Mouse (Mus musculus) lung, postnatal 0 days (tissue): Measurements from ENCODE around the gene Lypd3. TPM values are rescaled to one million over a fixed set of nuclear protein-coding genes. Genes with fewer than 3 reads are reported as not detected.

Experiments
- ATAC-seq: fragments of 200-750 bp; cut with Nextera tagmentation; 2 replicates; pipeline ENCODE4 v1.8.0; 2017; ENCODE audit warnings: moderate library complexity
- DNase-seq: peaks from one replicate; pipeline ENCODE4 v3.0.0-alpha.2; 2016; ENCODE audit warnings: low spot score
- H3K27ac ChIP-seq: fragments of 300-500 bp; sonication (generic); 2 replicates; pipeline ENCODE4 v1.5.1; 2014; ENCODE audit warnings: antibody characterized with exemption, mild to moderate bottlenecking, low read length, mixed read lengths
- H3K27me3 ChIP-seq: fragments of 300-500 bp; sonication (generic); replicated peaks from 2 replicates; pipeline ENCODE4 v1.6.1; 2014; ENCODE audit warnings: low read length, mixed read lengths; ENCODE audit not compliant: insufficient read depth
- H3K36me3 ChIP-seq: fragments of 300-500 bp; sonication (generic); 2 replicates; pipeline ENCODE4 v1.6.1; 2014; ENCODE audit warnings: low read length, mixed read lengths; ENCODE audit not compliant: insufficient read depth
- H3K4me1 ChIP-seq: fragments of 300-500 bp; sonication (generic); 2 replicates; pipeline ENCODE4 v1.6.1; 2014; ENCODE audit warnings: antibody characterized with exemption, low read depth, low read length, mixed read lengths; ENCODE audit not compliant: insufficient read depth
- H3K4me2 ChIP-seq: fragments of 300-500 bp; sonication (generic); replicated peaks from 2 replicates; pipeline ENCODE4 v1.6.1; 2014; ENCODE audit warnings: low read depth, mild to moderate bottlenecking, low read length, moderate library complexity, mixed read lengths
- H3K4me3 ChIP-seq: fragments of 300-500 bp; sonication (generic); 2 replicates; pipeline ENCODE4 v1.5.1; 2014; ENCODE audit warnings: low read depth, low read length
- H3K9ac ChIP-seq: fragments of 300-500 bp; sonication (generic); replicated peaks from 2 replicates; pipeline ENCODE4 v1.6.1; 2014; ENCODE audit warnings: low read depth, mild to moderate bottlenecking
- H3K9me3 ChIP-seq: fragments of 300-500 bp; sonication (generic); 2 replicates; pipeline ENCODE4 v1.6.1; 2016; ENCODE audit warnings: low read length, mixed read lengths
- CTCF ChIP-seq: IDR thresholded peaks from 2 replicates; pipeline ENCODE4 v1.5.1; 2016; ENCODE audit warnings: antibody characterized with exemption, mild to moderate bottlenecking
- EP300 ChIP-seq: IDR thresholded peaks from 2 replicates; pipeline ENCODE4 v1.6.1; 2016; ENCODE audit warnings: antibody characterized with exemption, mild to moderate bottlenecking, control low read depth
- WGBS: fragments of 180-500 bp; shearing (Covaris S2); extraction: QIAGEN DNeasy Blood & Tissue Kit; methylation state at CpG from one replicate; pipeline ENCODE4 v1.1.7; 2014; 5-methylcytosine and 5-hydroxymethylcytosine counted together
- polyA plus RNA-seq: library from polyadenylated mRNA; unstranded; fragments of >200 nt; fragmentation: Nextera tagmentation; extraction: Ambion mirVana; gene quantifications from 2 replicates; pipeline ENCODE4 v1.2.1, GENCODE M21; 2015

The Lypd3 gene
- polyA plus RNA-seq, 1 experiment from 2014 or later: not detected

- DNase-seq (no peak), ATAC-seq (no peak)
- Histone ChIP-seq H3K4me1 (no peaks in the 10 kb centered on the region), H3K27me3 (no peaks in the 10 kb centered on the region), H3K9ac (no peak overlapping the region), H3K4me2 (no peak overlapping the region), H3K36me3 (no peaks in the 10 kb centered on the region), H3K27ac (no peak overlapping the region), H3K9me3 (no peaks in the 10 kb centered on the region), H3K4me3 (no peak overlapping the region)
- no peak for TF ChIP-seq CTCF
- WGBS: 66% methylated on average over 7 of the region's 7 CpGs
Measured at GRCm38 (mm10) chr7:24644996-24645395, 8.6 kb downstream of the Lypd3 start.

GRCm38 (mm10) chr7:24646486-24646885, 10.1 kb downstream of the Lypd3 start:
- H3K9ac ChIP-seq: no peak overlapping the region
- no peak for ATAC-seq
- no peak for DNase-seq
- no peaks in the 10 kb centered on the region for H3K36me3 ChIP-seq
- H3K27ac ChIP-seq: no peak overlapping the region
- no peak for TF ChIP-seq EP300
- no peak for TF ChIP-seq CTCF
- no peak overlapping the region for H3K4me3 ChIP-seq
- no peaks in the 10 kb centered on the region for H3K4me1 ChIP-seq
- no peak overlapping the region for H3K4me2 ChIP-seq
- H3K27me3 ChIP-seq: no peaks in the 10 kb centered on the region
- H3K9me3 ChIP-seq: no peaks in the 10 kb centered on the region
- WGBS: 63% methylated on average over 7 of the region's 7 CpGs

DNA sequence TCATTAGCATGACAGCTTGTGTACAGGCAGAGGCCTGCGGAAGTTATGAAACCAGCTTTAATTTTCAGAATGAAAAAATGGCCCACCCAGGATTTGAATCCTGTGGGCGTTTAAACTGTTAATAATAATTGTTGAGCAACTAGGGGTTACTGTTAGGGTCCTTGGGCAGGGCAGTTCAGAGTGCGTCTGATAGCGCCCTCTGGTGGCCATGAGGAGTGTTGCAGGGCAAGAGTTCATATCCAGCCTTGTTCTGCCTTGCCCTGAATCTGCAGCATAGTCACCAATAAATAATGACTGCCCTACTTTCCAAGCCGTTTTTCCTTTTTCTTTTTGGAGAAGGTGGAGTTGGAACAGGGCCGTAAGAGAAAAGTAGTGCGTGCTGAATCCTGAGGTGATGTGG, 17.3 kb downstream of the Lypd3 start:
- 21% methylated on average over 7 of the region's 7 CpGs for WGBS
- H3K9me3 ChIP-seq: no peaks in the 10 kb centered on the region
- no peaks in the 10 kb centered on the region for H3K4me1 ChIP-seq
- H3K27ac ChIP-seq: no peak overlapping the region
- no peak for ATAC-seq
- no peak overlapping the region for H3K9ac ChIP-seq
- no peak overlapping the region for H3K4me3 ChIP-seq
- no peak overlapping the region for H3K4me2 ChIP-seq
- H3K27me3 ChIP-seq: no peaks in the 10 kb centered on the region
- no peaks in the 10 kb centered on the region for H3K36me3 ChIP-seq
- peak; percentile 68 for DNase-seq
- TF ChIP-seq EP300 (no peak), CTCF (peak; percentile 91)

- no peak overlapping the region for H3K9ac ChIP-seq
- H3K27ac ChIP-seq: no peak overlapping the region
- WGBS: 29% methylated on average over 12 of the region's 12 CpGs
- no peak overlapping the region for H3K4me2 ChIP-seq
- no peaks in the 10 kb centered on the region for H3K9me3 ChIP-seq
- H3K4me3 ChIP-seq: no peak overlapping the region
- TF ChIP-seq EP300 (no peak), CTCF (no peak)
- no peaks in the 10 kb centered on the region for H3K36me3 ChIP-seq
- no peaks in the 10 kb centered on the region for H3K4me1 ChIP-seq
- no peaks in the 10 kb centered on the region for H3K27me3 ChIP-seq
- ATAC-seq (no peak), DNase-seq (no peak)
Measured at GRCm38 (mm10) chr7:24659737-24660357, 23.5 kb downstream of the Lypd3 start.

DNA sequence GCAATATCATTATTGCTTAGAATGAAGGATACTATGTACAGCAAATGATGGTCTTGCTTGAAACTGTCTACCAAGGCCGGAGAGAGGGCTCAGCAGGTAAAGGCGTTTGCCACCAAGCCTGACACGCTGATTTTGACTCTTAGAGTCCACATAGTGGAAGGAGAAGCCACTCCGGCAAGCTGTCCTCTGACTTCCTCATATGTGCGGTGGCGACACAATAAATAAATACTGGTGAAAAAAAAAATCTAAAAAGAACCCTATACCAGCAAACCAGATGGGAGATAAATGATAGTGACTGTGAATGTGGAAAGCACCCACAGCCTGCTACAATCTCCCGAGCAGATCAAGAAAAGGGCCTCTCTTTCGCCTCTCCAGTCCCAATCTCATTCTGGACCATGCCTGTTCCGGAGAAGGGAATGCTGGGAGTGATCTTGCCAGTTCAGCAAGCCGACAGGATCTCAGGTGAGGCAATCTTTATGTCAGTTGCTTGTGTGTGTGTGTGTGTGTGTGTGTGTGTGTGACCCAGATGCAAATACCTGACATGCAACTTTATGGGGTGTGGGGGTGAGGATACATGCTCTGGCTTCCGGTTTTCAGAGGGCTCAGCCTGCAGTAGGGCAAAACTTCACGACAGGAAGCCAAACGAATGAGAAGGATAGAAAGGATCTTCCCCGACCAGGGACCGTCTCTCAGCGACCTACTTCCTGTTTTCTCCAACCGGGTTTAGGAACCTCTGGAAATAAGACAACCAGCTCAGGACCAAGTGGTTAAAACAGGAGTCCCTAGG, 25.0 kb downstream of the Lypd3 start:
- DNase-seq: no peak
- ATAC-seq: no peak

GRCm38 (mm10) chr7:24662575-24662974, 26.2 kb downstream of the Lypd3 start:
- H3K4me1 ChIP-seq: no peaks in the 10 kb centered on the region
- no peaks in the 10 kb centered on the region for H3K9me3 ChIP-seq
- no peaks in the 10 kb centered on the region for H3K27me3 ChIP-seq
- no peak overlapping the region for H3K4me3 ChIP-seq
- H3K4me2 ChIP-seq: no peak overlapping the region
- DNase-seq (peak; percentile 73), ATAC-seq (peak; percentile 19; the same call in 1 of the 2 replicates)
- no peaks in the 10 kb centered on the region for H3K36me3 ChIP-seq
- H3K9ac ChIP-seq: no peak overlapping the region
- peak; percentile 96 for TF ChIP-seq CTCF
- TF ChIP-seq EP300: no peak
- 16% methylated on average over 8 of the region's 8 CpGs for WGBS
- no peak overlapping the region for H3K27ac ChIP-seq

More for the DNA sequence above, 25.0 kb downstream of the Lypd3 start:
- no peak overlapping the region for H3K9ac ChIP-seq
- no peaks in the 10 kb centered on the region for H3K27me3 ChIP-seq
- no peaks in the 10 kb centered on the region for H3K36me3 ChIP-seq
- no peak overlapping the region for H3K27ac ChIP-seq
- no peaks in the 10 kb centered on the region for H3K4me1 ChIP-seq
- H3K4me2 ChIP-seq: no peak overlapping the region
- H3K9me3 ChIP-seq: no peaks in the 10 kb centered on the region
- TF ChIP-seq CTCF: no peak
- TF ChIP-seq EP300: no peak
- WGBS: 44% methylated on average over 17 of the region's 17 CpGs
- no peak overlapping the region for H3K4me3 ChIP-seq
